Mouse (Mus musculus) lung, postnatal 0 days (tissue): ENCODE measurements around the gene Ostf1. TPM values are rescaled to one million over a fixed set of nuclear protein-coding genes. Genes with fewer than 3 reads are reported as not detected.
"Not testable (repeated sequence)": the region's sequence is repeated elsewhere in the genome, so short reads cannot be mapped to it uniquely, and the experiment has no call there.

Experiments
- ATAC-seq: fragments of 200-750 bp; cut with Nextera tagmentation; 2 replicates; pipeline ENCODE4 v1.8.0; 2017; ENCODE audit warnings: moderate library complexity
- DNase-seq: peaks from one replicate; pipeline ENCODE4 v3.0.0-alpha.2; 2016; ENCODE audit warnings: low spot score
- H3K27ac ChIP-seq: fragments of 300-500 bp; sonication (generic); 2 replicates; pipeline ENCODE4 v1.5.1; 2014; ENCODE audit warnings: antibody characterized with exemption, mild to moderate bottlenecking, low read length, mixed read lengths
- H3K27me3 ChIP-seq: fragments of 300-500 bp; sonication (generic); replicated peaks from 2 replicates; pipeline ENCODE4 v1.6.1; 2014; ENCODE audit warnings: low read length, mixed read lengths; ENCODE audit not compliant: insufficient read depth
- H3K36me3 ChIP-seq: fragments of 300-500 bp; sonication (generic); 2 replicates; pipeline ENCODE4 v1.6.1; 2014; ENCODE audit warnings: low read length, mixed read lengths; ENCODE audit not compliant: insufficient read depth
- H3K4me1 ChIP-seq: fragments of 300-500 bp; sonication (generic); 2 replicates; pipeline ENCODE4 v1.6.1; 2014; ENCODE audit warnings: antibody characterized with exemption, low read depth, low read length, mixed read lengths; ENCODE audit not compliant: insufficient read depth
- H3K4me2 ChIP-seq: fragments of 300-500 bp; sonication (generic); replicated peaks from 2 replicates; pipeline ENCODE4 v1.6.1; 2014; ENCODE audit warnings: low read depth, mild to moderate bottlenecking, low read length, moderate library complexity, mixed read lengths
- H3K4me3 ChIP-seq: fragments of 300-500 bp; sonication (generic); 2 replicates; pipeline ENCODE4 v1.5.1; 2014; ENCODE audit warnings: low read depth, low read length
- H3K9ac ChIP-seq: fragments of 300-500 bp; sonication (generic); replicated peaks from 2 replicates; pipeline ENCODE4 v1.6.1; 2014; ENCODE audit warnings: low read depth, mild to moderate bottlenecking
- H3K9me3 ChIP-seq: fragments of 300-500 bp; sonication (generic); 2 replicates; pipeline ENCODE4 v1.6.1; 2016; ENCODE audit warnings: low read length, mixed read lengths
- CTCF ChIP-seq: IDR thresholded peaks from 2 replicates; pipeline ENCODE4 v1.5.1; 2016; ENCODE audit warnings: antibody characterized with exemption, mild to moderate bottlenecking
- EP300 ChIP-seq: IDR thresholded peaks from 2 replicates; pipeline ENCODE4 v1.6.1; 2016; ENCODE audit warnings: antibody characterized with exemption, mild to moderate bottlenecking, control low read depth
- WGBS: fragments of 180-500 bp; shearing (Covaris S2); extraction: QIAGEN DNeasy Blood & Tissue Kit; methylation state at CpG from one replicate; pipeline ENCODE4 v1.1.7; 2014; 5-methylcytosine and 5-hydroxymethylcytosine counted together
- polyA plus RNA-seq: library from polyadenylated mRNA; unstranded; fragments of >200 nt; fragmentation: Nextera tagmentation; extraction: Ambion mirVana; gene quantifications from 2 replicates; pipeline ENCODE4 v1.2.1, GENCODE M21; 2015

The Ostf1 gene
- polyA plus RNA-seq, 1 experiment from 2014 or later = 248 TPM

- H3K9me3 ChIP-seq = no peaks in the 10 kb centered on the region
- no peak overlapping the region for H3K4me2 ChIP-seq
- ATAC-seq (peak; percentile 51), DNase-seq (peak; percentile 51)
- no peaks in the 10 kb centered on the region; the same call in 1 of the 2 replicates for H3K4me1 ChIP-seq
- H3K9ac ChIP-seq = no peak overlapping the region
- H3K36me3 ChIP-seq = no peaks in the 10 kb centered on the region
- no peaks in the 10 kb centered on the region for H3K27me3 ChIP-seq
- H3K4me3 ChIP-seq = no peak overlapping the region
- WGBS = 35% methylated on average over 5 of the region's 5 CpGs
- peak overlapping the region; percentile 69; the same call in 1 of the 2 replicates for H3K27ac ChIP-seq
- no peak for TF ChIP-seq EP300
- TF ChIP-seq CTCF = no peak
Measured at GRCm38 (mm10) chr19:18590942-18591354, 40.7 kb downstream of the Ostf1 start.

GRCm38 (mm10) chr19:18590234-18590633, 41.4 kb downstream of the Ostf1 start:
- Histone ChIP-seq H3K9me3 (no peaks in the 10 kb centered on the region), H3K36me3 (no peaks in the 10 kb centered on the region), H3K4me3 (no peak overlapping the region), H3K4me1 (no peaks in the 10 kb centered on the region; the same call in 1 of the 2 replicates), H3K9ac (no peak overlapping the region), H3K27me3 (no peaks in the 10 kb centered on the region), H3K27ac (peak overlapping the region; percentile 69), H3K4me2 (no peak overlapping the region)
- WGBS = 60% methylated on average over 5 of the region's 5 CpGs
- TF ChIP-seq EP300 (no peak), CTCF (no peak)
- DNase-seq (no peak), ATAC-seq (no peak)

GRCm38 (mm10) chr19:18589276-18589675, 42.3 kb downstream of the Ostf1 start:
- DNase-seq (no peak), ATAC-seq (no peak)
- Histone ChIP-seq H3K9me3 (no peaks in the 10 kb centered on the region), H3K4me1 (no peaks in the 10 kb centered on the region; the same call in 1 of the 2 replicates), H3K9ac (no peak overlapping the region), H3K27me3 (no peaks in the 10 kb centered on the region), H3K4me2 (no peak overlapping the region), H3K36me3 (peaks cover 4% of the 10 kb centered on the region), H3K27ac (0 out of 2 replicates have a peak overlapping the region, but pooled peaks have one; percentile 32), H3K4me3 (no peak overlapping the region)
- 68% methylated on average over 8 of the region's 8 CpGs for WGBS
- TF ChIP-seq CTCF (no peak), EP300 (no peak)

- 98% methylated on average over 10 of the region's 10 CpGs for WGBS
- not testable (repeated sequence) for H3K9me3 ChIP-seq
Measured at GRCm38 (mm10) chr19:18588801-18589200, 42.8 kb downstream of the Ostf1 start.

GRCm38 (mm10) chr19:18588243-18588642, 43.4 kb downstream of the Ostf1 start:
- H3K4me2 ChIP-seq = no peak overlapping the region
- H3K4me1 ChIP-seq = no peaks in the 10 kb centered on the region; the same call in 1 of the 2 replicates
- TF ChIP-seq CTCF (peak; percentile 59), EP300 (no peak)
- DNase-seq (no peak), ATAC-seq (no peak)
- no peaks in the 10 kb centered on the region for H3K9me3 ChIP-seq
- H3K27ac ChIP-seq = peak overlapping the region; percentile 60
- WGBS = 93% methylated on average over 1 of the region's 1 CpGs
- H3K4me3 ChIP-seq = no peak overlapping the region
- H3K9ac ChIP-seq = no peak overlapping the region
- H3K36me3 ChIP-seq = peaks cover 7% of the 10 kb centered on the region
- no peaks in the 10 kb centered on the region for H3K27me3 ChIP-seq

More at GRCm38 (mm10) chr19:18588801-18589200, 42.8 kb downstream of the Ostf1 start:
- not testable (repeated sequence) for H3K27me3 ChIP-seq, H3K4me1 ChIP-seq, H3K4me3 ChIP-seq, DNase-seq, H3K36me3 ChIP-seq, H3K27ac ChIP-seq, ATAC-seq, H3K9ac ChIP-seq, H3K4me2 ChIP-seq

GRCm38 (mm10) chr19:18587118-18587517, 44.5 kb downstream of the Ostf1 start:
- 57% methylated on average over 9 of the region's 9 CpGs for WGBS
- DNase-seq (peak; percentile 83), ATAC-seq (peak; percentile 94)
- Histone ChIP-seq H3K4me3 (no peak overlapping the region), H3K27me3 (no peaks in the 10 kb centered on the region), H3K9ac (no peak overlapping the region), H3K4me2 (peak overlapping the region; percentile 17; the same call in 1 of the 2 replicates), H3K9me3 (no peaks in the 10 kb centered on the region), H3K27ac (peak overlapping the region; percentile 80), H3K4me1 (no peaks in the 10 kb centered on the region; the same call in 1 of the 2 replicates), H3K36me3 (peaks cover 7% of the 10 kb centered on the region)
- TF ChIP-seq EP300 (peak; percentile 82), CTCF (no peak; the same call in 1 of the 2 replicates)

GRCm38 (mm10) chr19:18584621-18585020, 47.0 kb downstream of the Ostf1 start:
- DNase-seq (no peak), ATAC-seq (no peak)
- Histone ChIP-seq H3K9me3 (no peaks in the 10 kb centered on the region), H3K36me3 (peaks cover 11% of the 10 kb centered on the region), H3K9ac (no peak overlapping the region), H3K4me1 (no peaks in the 10 kb centered on the region), H3K27me3 (no peaks in the 10 kb centered on the region), H3K27ac (no peak overlapping the region), H3K4me2 (no peak overlapping the region), H3K4me3 (no peak overlapping the region)
- TF ChIP-seq CTCF (no peak), EP300 (no peak)
- 86% methylated on average over 7 of the region's 7 CpGs for WGBS
